Mouse (Mus musculus) E14TG2a.4 (cell line): ENCODE data around the gene Blmh.
A peak's percentile ranks its signal among the peaks of the same experiment; 100 is the strongest.

ENCODE experiments used
- H3K27me3 ChIP-seq: 2 replicates; pipeline ENCODE4 v1.6.1; 2014; ENCODE audit warnings: low read length, control low read depth; ENCODE audit not compliant: insufficient read depth
- H3K36me3 ChIP-seq: 2 replicates; pipeline ENCODE4 v1.6.1; 2014; ENCODE audit warnings: low read length, control low read depth; ENCODE audit not compliant: insufficient read depth
- H3K4me1 ChIP-seq: replicated peaks from 2 replicates; pipeline ENCODE4 v1.6.1; 2014; ENCODE audit warnings: low read depth, low read length, control low read depth
- H3K4me3 ChIP-seq: replicated peaks from 2 replicates; pipeline ENCODE4 v1.5.1; 2014; ENCODE audit warnings: mild to moderate bottlenecking, low read length
- H3K9me3 ChIP-seq: 2 replicates; pipeline ENCODE4 v1.6.1; 2014; ENCODE audit warnings: low read length, control low read depth
- CTCF ChIP-seq: conservative IDR thresholded peaks from 2 replicates; pipeline ENCODE4 v1.5.1; 2014; ENCODE audit warnings: low read length
- NANOG ChIP-seq: IDR thresholded peaks from 2 replicates; pipeline ENCODE4 v1.6.1; 2014; ENCODE audit warnings: borderline replicate concordance, low read length, mixed read lengths
- POU5F1 ChIP-seq: IDR thresholded peaks from 2 replicates; pipeline ENCODE4 v1.6.1; 2014; ENCODE audit warnings: low read length, borderline replicate concordance

Gene Blmh

GRCm38 (mm10) chr11:76944839-76945238 lies 20.2 kb downstream of the Blmh start:
- H3K4me3 ChIP-seq = peak overlapping the region; percentile 85
- H3K9me3 ChIP-seq = no peaks in the 10 kb centered on the region
- no peaks in the 10 kb centered on the region for H3K27me3 ChIP-seq
- peaks cover 17% of the 10 kb centered on the region for H3K36me3 ChIP-seq
- TF ChIP-seq POU5F1 = no peak
- no peak for TF ChIP-seq CTCF
- no peak for TF ChIP-seq NANOG
- H3K4me1 ChIP-seq = peaks cover 22% of the 10 kb centered on the region

DNA sequence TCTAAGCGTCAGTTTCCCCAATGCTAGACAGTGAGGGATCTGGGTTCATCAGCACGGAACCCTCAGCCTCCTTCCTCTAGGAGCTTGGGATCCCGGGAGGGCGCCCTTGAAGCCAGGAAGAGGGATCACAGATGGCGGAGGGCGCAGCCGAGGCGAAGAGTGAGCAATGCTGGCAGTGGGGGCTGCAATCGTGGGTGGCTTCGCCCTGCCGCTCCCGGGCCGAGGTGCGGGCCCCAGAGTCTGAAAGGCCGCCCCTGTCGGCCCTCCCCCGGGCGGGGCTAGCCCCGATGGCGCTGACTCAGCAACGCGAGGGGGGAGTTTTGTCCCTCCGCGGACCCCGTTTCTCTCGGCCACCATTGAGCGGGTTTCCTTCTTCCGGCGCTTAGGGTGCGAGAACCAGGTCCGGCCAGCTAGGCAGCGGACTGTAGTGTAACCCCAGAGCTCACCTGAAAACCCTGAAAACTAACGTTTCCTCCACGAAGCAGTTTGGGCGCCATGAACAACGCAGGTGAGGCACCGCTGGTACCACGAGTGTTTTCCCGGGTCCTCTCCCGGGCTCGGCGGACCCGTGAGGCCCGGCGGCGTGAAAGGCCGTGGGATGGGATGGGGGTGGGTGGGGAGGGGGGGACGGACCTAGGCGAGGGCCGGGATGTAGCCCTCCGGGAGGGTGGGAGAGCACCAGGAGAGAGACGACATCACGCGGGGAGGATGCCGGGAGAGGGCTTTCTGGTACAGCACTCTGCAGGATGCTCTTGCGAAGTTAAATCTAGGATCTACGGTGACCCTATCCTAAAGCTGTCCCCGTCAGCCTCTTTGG lies 21.0 kb downstream of the Blmh start:
- peaks cover 24% of the 10 kb centered on the region for H3K36me3 ChIP-seq
- H3K9me3 ChIP-seq = no peaks in the 10 kb centered on the region
- peaks cover 22% of the 10 kb centered on the region for H3K4me1 ChIP-seq
- peak overlapping the region; percentile 85 for H3K4me3 ChIP-seq
- TF ChIP-seq POU5F1 = no peak
- TF ChIP-seq CTCF = no peak
- TF ChIP-seq NANOG = no peak
- H3K27me3 ChIP-seq = no peaks in the 10 kb centered on the region

DNA sequence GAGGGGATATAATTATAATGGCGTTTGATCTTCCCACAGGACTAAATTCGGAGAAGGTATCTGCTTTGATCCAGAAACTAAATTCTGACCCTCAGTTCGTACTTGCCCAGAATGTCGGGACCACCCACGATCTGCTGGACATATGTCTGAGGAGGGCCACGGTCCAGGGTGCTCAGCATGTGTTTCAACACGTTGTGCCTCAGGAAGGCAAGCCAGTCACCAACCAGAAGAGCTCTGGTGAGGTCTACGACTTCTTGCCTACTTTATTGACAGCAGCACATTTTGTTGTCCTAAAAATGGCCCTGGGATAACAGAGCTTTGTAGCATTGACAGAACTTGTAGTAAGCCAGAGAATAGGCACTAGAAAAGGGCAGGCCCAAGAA lies 21.6 kb downstream of the Blmh start:
- no peaks in the 10 kb centered on the region for H3K9me3 ChIP-seq
- H3K4me1 ChIP-seq = peaks cover 22% of the 10 kb centered on the region
- peaks cover 30% of the 10 kb centered on the region for H3K36me3 ChIP-seq

DNA sequence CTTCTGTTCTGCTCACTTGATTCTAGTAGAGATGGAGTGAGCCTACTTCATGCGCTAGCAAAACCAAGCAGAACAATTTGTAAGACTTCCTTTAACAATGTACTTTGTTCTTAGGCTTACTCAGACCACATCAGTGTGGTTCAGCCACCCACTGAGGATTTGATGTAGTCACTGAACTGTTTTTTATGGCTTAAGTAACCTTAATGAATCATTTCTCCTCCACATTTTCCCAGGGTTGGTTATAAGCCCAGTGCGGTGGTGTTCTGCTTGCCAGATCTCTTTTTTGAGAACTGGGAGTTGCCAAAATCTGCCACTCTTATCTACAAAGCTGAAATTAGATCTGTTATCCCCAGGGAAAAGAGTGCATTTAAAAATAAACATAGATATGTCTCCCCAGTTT lies 28.9 kb downstream of the Blmh start:
- no peak overlapping the region for H3K4me3 ChIP-seq
- TF ChIP-seq POU5F1 = no peak
- TF ChIP-seq NANOG = no peak
- TF ChIP-seq CTCF = no peak
- H3K27me3 ChIP-seq = no peaks in the 10 kb centered on the region
- peaks cover 89% of the 10 kb centered on the region for H3K36me3 ChIP-seq
- H3K9me3 ChIP-seq = no peaks in the 10 kb centered on the region
- peaks cover 11% of the 10 kb centered on the region; the same call in 1 of the 2 replicates for H3K4me1 ChIP-seq

More for the DNA sequence above, 21.6 kb downstream of the Blmh start:
- TF ChIP-seq NANOG (no peak), POU5F1 (no peak), CTCF (no peak)
- Histone ChIP-seq H3K27me3 (no peaks in the 10 kb centered on the region), H3K4me3 (peak overlapping the region; percentile 85)

- Histone ChIP-seq H3K9me3 (no peaks in the 10 kb centered on the region), H3K4me1 (peaks cover 4% of the 10 kb centered on the region)
- TF ChIP-seq NANOG (no peak), POU5F1 (no peak), CTCF (no peak)
Observed at GRCm38 (mm10) chr11:76965703-76966102, 41.1 kb downstream of the Blmh start.

DNA sequence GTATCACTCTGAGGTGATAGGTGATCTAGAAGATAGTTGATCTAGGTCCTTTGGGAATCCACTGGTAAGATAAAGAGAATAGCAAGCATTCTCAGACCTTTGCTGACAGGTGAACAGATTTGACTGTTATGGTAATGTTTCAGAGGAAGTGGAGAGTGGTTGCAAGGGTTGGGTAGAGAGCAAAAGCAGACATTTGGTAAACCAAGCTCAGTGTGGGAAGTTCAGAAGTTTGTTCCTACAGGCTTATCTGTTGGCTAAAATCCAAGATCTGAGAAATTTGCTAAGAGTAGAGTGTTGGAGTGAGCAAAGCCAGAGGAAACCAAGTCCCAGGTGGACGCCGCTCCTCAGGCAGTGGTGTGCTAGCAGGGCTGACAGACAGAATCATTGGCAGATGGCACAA lies 45.7 kb downstream of the Blmh start:
- H3K27me3 ChIP-seq = no peaks in the 10 kb centered on the region
- H3K4me3 ChIP-seq = no peak overlapping the region
- TF ChIP-seq POU5F1 (no peak), CTCF (no peak), NANOG (no peak)
- H3K4me1 ChIP-seq = no peaks in the 10 kb centered on the region
- peaks cover 95% of the 10 kb centered on the region for H3K36me3 ChIP-seq
- no peaks in the 10 kb centered on the region for H3K9me3 ChIP-seq

More at GRCm38 (mm10) chr11:76965703-76966102, 41.1 kb downstream of the Blmh start:
- Histone ChIP-seq H3K27me3 (no peaks in the 10 kb centered on the region), H3K4me3 (no peak overlapping the region), H3K36me3 (peaks cover 96% of the 10 kb centered on the region)

GRCm38 (mm10) chr11:76974680-76975319 lies 50.2 kb downstream of the Blmh start:
- peaks cover 89% of the 10 kb centered on the region for H3K36me3 ChIP-seq
- no peaks in the 10 kb centered on the region for H3K4me1 ChIP-seq
- TF ChIP-seq POU5F1 (no peak), CTCF (no peak), NANOG (no peak)
- no peak overlapping the region for H3K4me3 ChIP-seq
- H3K27me3 ChIP-seq = no peaks in the 10 kb centered on the region
- H3K9me3 ChIP-seq = no peaks in the 10 kb centered on the region

DNA sequence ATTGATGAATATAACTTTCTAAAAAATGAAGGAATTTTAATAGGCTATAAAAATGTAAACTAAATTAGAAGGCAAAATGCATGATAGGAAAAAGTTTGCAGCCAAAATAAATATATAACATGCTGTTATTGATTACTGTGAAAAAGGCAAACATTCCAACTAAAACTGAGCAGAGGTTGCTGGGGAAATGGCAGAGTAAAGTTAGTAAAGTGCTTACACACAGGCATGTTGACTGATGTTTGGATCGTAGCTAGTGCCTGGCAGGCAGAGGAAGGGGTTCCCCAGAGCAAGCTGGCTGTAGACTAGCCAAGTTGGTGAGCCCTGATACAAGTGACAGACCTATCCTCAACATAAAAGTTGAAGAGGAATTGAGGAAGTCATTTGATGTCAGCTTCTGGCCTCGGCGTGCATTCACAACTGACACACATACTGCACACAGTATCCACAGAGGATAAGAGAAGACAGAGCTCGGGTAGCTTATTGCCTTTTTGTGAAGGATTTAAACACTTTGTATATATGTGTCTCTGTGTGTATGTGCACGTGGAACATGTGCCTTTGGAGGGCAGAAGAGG lies 57.0 kb downstream of the Blmh start:
- no peaks in the 10 kb centered on the region for H3K27me3 ChIP-seq
- no peaks in the 10 kb centered on the region for H3K9me3 ChIP-seq
- H3K4me1 ChIP-seq = peaks cover 4% of the 10 kb centered on the region
- H3K4me3 ChIP-seq = no peak overlapping the region
- peaks cover 86% of the 10 kb centered on the region for H3K36me3 ChIP-seq
- TF ChIP-seq NANOG (no peak), CTCF (no peak), POU5F1 (no peak)
